In the genomic region with DNA sequence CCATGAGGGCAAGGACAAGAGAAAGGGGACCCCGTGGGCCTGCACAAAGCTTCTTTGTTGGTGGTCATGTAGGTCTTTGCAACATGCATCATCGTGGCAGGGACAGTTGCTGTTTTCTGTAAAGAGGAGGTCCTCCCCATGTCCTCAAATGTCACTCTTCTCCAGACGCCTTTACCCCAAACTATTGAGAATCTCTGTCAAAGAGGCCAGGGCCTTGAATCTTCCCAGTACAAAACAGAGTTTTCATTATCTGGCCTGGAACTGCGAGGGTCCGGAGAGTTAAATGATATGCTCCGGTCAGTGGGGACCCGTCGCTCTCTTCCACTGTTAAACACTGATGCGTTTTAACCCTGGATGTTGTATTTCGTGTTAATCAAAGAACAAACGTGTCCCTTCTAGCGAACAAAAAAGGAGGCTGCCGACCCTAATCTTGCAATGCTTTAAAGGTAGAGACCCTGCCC, we compare ENCODE assay signal across 8 mouse cellular contexts. TPM values are rescaled to one million over a fixed set of nuclear protein-coding genes. Genes with fewer than 3 reads are reported as not detected.
A peak's percentile ranks its signal among the peaks of the same experiment; 100 is the strongest.
DNase-seq lines count a peak whose midpoint lies in the region; ATAC-seq and TF ChIP-seq lines count a peak whose summit lies in the region.

No protein-coding gene starts in this region.

- H3K36me3 ChIP-seq in forebrain, embryonic 12.5 days (replicated peaks): no peaks in the 10 kb centered on the region
- no peaks in the 10 kb centered on the region for H3K36me3 ChIP-seq in intestine, embryonic 16.5 days (ENCODE audit: control insufficient read depth, insufficient read depth, low read length)
- no peaks in the 10 kb centered on the region for H3K36me3 ChIP-seq in neural tube, embryonic 13.5 days

- intact Hi-C loops in left cerebral cortex, adult 2 months (cut with DNase I): no loop called here

- peak overlapping the region; percentile 83 for H3K4me2 ChIP-seq in forebrain, embryonic 12.5 days
- H3K4me2 ChIP-seq in intestine, embryonic 16.5 days (ENCODE audit: low read depth, low read length): no peak overlapping the region
- peak overlapping the region; percentile 74 for H3K4me2 ChIP-seq in neural tube, embryonic 13.5 days

- peak in 1 of 2 experiments; percentile 28 for DNase-seq in left cerebral cortex, adult 2 months (ENCODE audit: extremely low spot score in 1 of 2, low spot score in 2 of 2)
- DNase-seq in left cerebral cortex, adult 8-10 months (ENCODE audit: low spot score in 2 of 2): no peak
- DNase-seq in ovary, postnatal 14 days (ENCODE audit: low spot score): no peak
- no peak for DNase-seq in layer of hippocampus, adult 18-20 months (ENCODE audit: low spot score in 2 of 2)
- no peak for DNase-seq in right cerebral cortex, adult 2 months (ENCODE audit: low spot score in 2 of 2)

- peak overlapping the region; percentile 53 for H3K4me3 ChIP-seq in left cerebral cortex, adult 2 months
- peak overlapping the region; percentile 50 for H3K4me3 ChIP-seq in forebrain, embryonic 12.5 days (replicated peaks)
- 0 out of 2 replicates have a peak overlapping the region, but pooled peaks have one; percentile 30 for H3K4me3 ChIP-seq in intestine, embryonic 16.5 days (ENCODE audit: low read length)
- H3K4me3 ChIP-seq in neural tube, embryonic 13.5 days: peak overlapping the region; percentile 47

- TF ChIP-seq CTCF in left cerebral cortex, adult 2 months (IDR thresholded peaks at IDR 0.05): no peak

- H3K9ac ChIP-seq in forebrain, embryonic 12.5 days: peak overlapping the region; percentile 30; the same call in 1 of the 2 replicates
- no peak overlapping the region for H3K9ac ChIP-seq in intestine, embryonic 16.5 days (ENCODE audit: low read depth, low read length)
- peak overlapping the region; percentile 78 for H3K9ac ChIP-seq in neural tube, embryonic 13.5 days

- H3K9me3 ChIP-seq in forebrain, embryonic 12.5 days: 0 out of 2 replicates have a peak, but pooled peaks cover 5% of the 10 kb centered on the region
- H3K9me3 ChIP-seq in intestine, embryonic 16.5 days (ENCODE audit: control insufficient read depth, low read length): peaks cover 5% of the 10 kb centered on the region; the same call in 1 of the 2 replicates
- H3K9me3 ChIP-seq in neural tube, embryonic 13.5 days: no peaks in the 10 kb centered on the region

- H3K27me3 ChIP-seq in forebrain, embryonic 12.5 days: peaks cover 56% of the 10 kb centered on the region
- peaks cover 33% of the 10 kb centered on the region for H3K27me3 ChIP-seq in intestine, embryonic 16.5 days (replicated peaks; ENCODE audit: control insufficient read depth, insufficient read depth, low read length)
- H3K27me3 ChIP-seq in neural tube, embryonic 13.5 days: peaks cover 21% of the 10 kb centered on the region

- peak overlapping the region; percentile 97 for H3K27ac ChIP-seq in left cerebral cortex, adult 2 months
- H3K27ac ChIP-seq in forebrain, embryonic 12.5 days: no peak overlapping the region
- H3K27ac ChIP-seq in intestine, embryonic 16.5 days (ENCODE audit: low read length): no peak overlapping the region
- peak overlapping the region; percentile 97 for H3K27ac ChIP-seq in neural tube, embryonic 13.5 days (replicated peaks)

- WGBS in forebrain, embryonic 12.5 days: 12% methylated on average over 13 of the region's 13 CpGs
- 27% methylated on average over 13 of the region's 13 CpGs for WGBS in intestine, embryonic 16.5 days
- WGBS in neural tube, embryonic 13.5 days: 10% methylated on average over 13 of the region's 13 CpGs

- H3K4me1 ChIP-seq in forebrain, embryonic 12.5 days: peaks cover 37% of the 10 kb centered on the region
- H3K4me1 ChIP-seq in intestine, embryonic 16.5 days (ENCODE audit: control insufficient read depth, insufficient read depth, low read length): peaks cover 8% of the 10 kb centered on the region
- peaks cover 41% of the 10 kb centered on the region for H3K4me1 ChIP-seq in neural tube, embryonic 13.5 days (replicated peaks)

- ATAC-seq in forebrain, embryonic 12.5 days (ENCODE audit: low FRiP score): no peak
- ATAC-seq in intestine, embryonic 16.5 days: no peak
- no peak for ATAC-seq in neural tube, embryonic 13.5 days (ENCODE audit: low read depth)

RNA-seq across cellular contexts. Expression of a gene that starts 0.9 kb away (rescaled TPM):
- total RNA-seq in left cerebral cortex, adult 2 months (2021): 10 to 100 TPM; 20.7 to 20.9 TPM
- total RNA-seq in left cerebral cortex, adult 8-10 months (2022): 10 to 100 TPM; 26.2 to 30.5 (median 28.8) TPM
- polyA plus RNA-seq in forebrain, embryonic 12.5 days (2016; fragmentation: Nextera tagmentation; extraction: Ambion mirVana): 1.1 and 1.5 TPM in 2 replicates
- polyA plus RNA-seq in intestine, embryonic 16.5 days (2015; fragmentation: Nextera tagmentation; extraction: Ambion mirVana): 0.40 and 0.70 TPM in 2 replicates
- 2.0 and 4.3 TPM in 2 replicates for polyA plus RNA-seq in neural tube, embryonic 13.5 days (2015; fragmentation: Nextera tagmentation; extraction: Ambion mirVana)
- total RNA-seq in layer of hippocampus, adult 18-20 months (2021): 10 to 100 TPM; 19.4 to 23.3 TPM

RNA-seq across cellular contexts. Expression of a gene that starts 13.7 kb away (rescaled TPM):
- 10 to 100 TPM; 40.4 to 45.1 TPM for total RNA-seq in left cerebral cortex, adult 2 months (2021)
- total RNA-seq in left cerebral cortex, adult 8-10 months (2022): 10 to 100 TPM; 34.8 to 38.9 (median 36.8) TPM
- 79.7 and 91.9 TPM in 2 replicates for polyA plus RNA-seq in forebrain, embryonic 12.5 days (2016; fragmentation: Nextera tagmentation; extraction: Ambion mirVana)
- polyA plus RNA-seq in intestine, embryonic 16.5 days (2015; fragmentation: Nextera tagmentation; extraction: Ambion mirVana): 140 and 155 TPM in 2 replicates
- polyA plus RNA-seq in neural tube, embryonic 13.5 days (2015; fragmentation: Nextera tagmentation; extraction: Ambion mirVana): 93.1 and 99.5 TPM in 2 replicates
- total RNA-seq in layer of hippocampus, adult 18-20 months (2021): 10 to 100 TPM; 41.2 to 41.5 TPM

RNA-seq across cellular contexts. Expression of a gene that starts 13.7 kb away (rescaled TPM):
- total RNA-seq in left cerebral cortex, adult 2 months (2021): 10 to 100 TPM; 47.3 to 47.4 TPM
- total RNA-seq in left cerebral cortex, adult 8-10 months (2022): 10 to 100 TPM; 44.4 to 48.0 (median 46.2) TPM
- 134 TPM in 2 replicates for polyA plus RNA-seq in forebrain, embryonic 12.5 days (2016; fragmentation: Nextera tagmentation; extraction: Ambion mirVana)
- 63.8 and 72.2 TPM in 2 replicates for polyA plus RNA-seq in intestine, embryonic 16.5 days (2015; fragmentation: Nextera tagmentation; extraction: Ambion mirVana)
- 106 and 120 TPM in 2 replicates for polyA plus RNA-seq in neural tube, embryonic 13.5 days (2015; fragmentation: Nextera tagmentation; extraction: Ambion mirVana)
- 10 to 100 TPM; 51.4 to 53.4 TPM for total RNA-seq in layer of hippocampus, adult 18-20 months (2021)

RNA-seq across cellular contexts. Expression of a gene that starts 56.0 kb away (rescaled TPM):
- total RNA-seq in left cerebral cortex, adult 2 months (2021): under 1 TPM; 0.51 to 0.54 TPM
- total RNA-seq in left cerebral cortex, adult 8-10 months (2022): under 1 TPM; 0.59 to 0.72 (median 0.64) TPM
- polyA plus RNA-seq in forebrain, embryonic 12.5 days (2016; fragmentation: Nextera tagmentation; extraction: Ambion mirVana): 0.09 TPM in 2 replicates
- polyA plus RNA-seq in intestine, embryonic 16.5 days (2015; fragmentation: Nextera tagmentation; extraction: Ambion mirVana): 106 and 225 TPM in 2 replicates
- polyA plus RNA-seq in neural tube, embryonic 13.5 days (2015; fragmentation: Nextera tagmentation; extraction: Ambion mirVana): 0.32 TPM in 2 replicates
- under 1 TPM; 0.08 to 0.22 TPM for total RNA-seq in layer of hippocampus, adult 18-20 months (2021)

Comparison
In these comparisons a context has a peak if more than half of its experiments do, and no peak if none do; other contexts are left out.
1. H3K27ac ChIP-seq: peak in left cerebral cortex, adult 2 months (single experiment) and neural tube, embryonic 13.5 days (single experiment); none in forebrain, embryonic 12.5 days (single experiment) and intestine, embryonic 16.5 days (single experiment).
2. Peak in every context shown above with its lines, with median percentiles within 50 percentile points of each other: H3K4me3 ChIP-seq.